Mouse (Mus musculus) liver, embryonic 14.5 days (tissue): ENCODE measurements at regions not wholly inside any gene's neighbourhood (a gene's known extent, or its start where the extent isn't known, plus 50 kb on each side); places are given as distances from the start of the nearest gene placed in this dataset.

ENCODE experiments used
- CTCF ChIP-seq: IDR thresholded peaks from 2 replicates; pipeline ENCODE4 v1.5.1; 2016; ENCODE audit warnings: antibody characterized with exemption, low read depth, control low read depth
- EP300 ChIP-seq: IDR thresholded peaks from 2 replicates; pipeline ENCODE4 v1.6.1; 2016; ENCODE audit warnings: antibody characterized with exemption, low read depth

- no peak for TF ChIP-seq CTCF
- TF ChIP-seq EP300, result no peak
Observed at GRCm38 (mm10) chr14:105805362-105805761, 91.3 kb downstream of the Spry2 start.
